Mouse (Mus musculus): ENCODE measurements around the gene Fzd7. TPM values are rescaled to one million over a fixed set of nuclear protein-coding genes. Genes with fewer than 3 reads are reported as not detected.
A peak's percentile ranks its signal among the peaks of the same experiment; 100 is the strongest.
"Not testable (repeated sequence)": the region's sequence is repeated elsewhere in the genome, so short reads cannot be mapped to it uniquely, and the experiment has no call there.

The Fzd7 gene
- total and polyA plus RNA-seq, 2 experiments = 4.5 to 11.7 TPM

DNA sequence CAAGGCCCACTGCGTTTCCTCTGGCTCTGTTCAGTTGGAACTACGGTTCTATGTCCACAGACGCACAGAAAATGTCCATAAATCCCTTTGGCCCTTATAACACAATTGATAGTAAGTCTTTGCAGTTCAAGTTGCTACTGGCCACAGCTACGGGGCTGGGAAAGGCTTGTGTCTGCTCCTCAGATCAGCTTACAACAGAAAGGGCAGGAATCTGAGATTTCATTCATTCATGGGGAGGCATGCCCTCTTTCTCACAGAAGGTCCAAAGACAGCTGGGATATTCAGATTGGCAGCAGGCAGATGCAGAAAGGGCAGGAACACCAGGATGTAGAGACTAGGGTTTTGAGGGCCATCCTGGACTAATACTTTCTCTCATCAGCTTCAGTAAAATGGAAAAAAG lies 43.9 kb upstream of the Fzd7 start:
- 46% methylated on average over 4 of the region's 4 CpGs for WGBS

DNA sequence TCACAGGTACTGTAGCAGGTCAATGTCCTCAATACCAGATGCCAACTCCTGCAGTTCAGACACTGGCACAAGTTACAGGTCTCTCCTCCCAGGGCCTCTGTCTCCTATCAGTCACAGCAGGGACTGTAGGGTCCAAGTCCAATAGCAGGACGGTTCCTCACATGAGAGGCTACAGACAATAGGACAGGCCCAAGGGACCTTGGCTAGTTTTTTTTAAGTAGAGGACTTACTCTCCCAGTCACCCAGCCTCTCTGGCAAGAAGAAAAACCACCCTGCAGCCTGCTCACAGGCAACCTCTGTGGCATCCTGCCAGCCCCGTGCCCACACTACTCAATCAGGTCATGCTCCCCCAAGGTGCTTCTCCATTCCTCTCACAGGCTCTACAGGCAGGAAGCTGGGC lies 43.0 kb upstream of the Fzd7 start:
- no peak for TF ChIP-seq CTCF (IDR thresholded peaks at IDR 0.05; ENCODE audit: low read depth, low read length)
- no peak for TF ChIP-seq POLR2A (IDR thresholded peaks at IDR 0.05; ENCODE audit: extremely low read depth, insufficient read depth, low read length)
- no peaks in the 10 kb centered on the region for H3K79me2 ChIP-seq (ENCODE audit: control insufficient read depth, insufficient read depth, low read length)
- H3K27ac ChIP-seq (replicated peaks; ENCODE audit: insufficient read depth, low read depth, low read length) = peak overlapping the region; percentile 78
- peak; percentile 97 for DNase-seq (ENCODE audit: extremely low read depth, low read depth, low spot score)
- WGBS = 32% methylated on average over 2 of the region's 2 CpGs
- no peaks in the 10 kb centered on the region for H3K36me3 ChIP-seq (ENCODE audit: control insufficient read depth, insufficient read depth, low read length)
- peaks cover 23% of the 10 kb centered on the region for H3K4me1 ChIP-seq (ENCODE audit: control insufficient read depth, insufficient read depth, low read length)
- H3K9ac ChIP-seq (ENCODE audit: low read depth, low read length) = no peak overlapping the region
- H3K27me3 ChIP-seq (ENCODE audit: control insufficient read depth, insufficient read depth, low read length) = no peaks in the 10 kb centered on the region
- H3K4me3 ChIP-seq (ENCODE audit: insufficient read depth, low read depth, low read length) = no peak overlapping the region

More for the DNA sequence above, 43.9 kb upstream of the Fzd7 start:
- Histone ChIP-seq H3K9ac (ENCODE audit: low read depth, low read length) (no peak overlapping the region), H3K27me3 (ENCODE audit: control insufficient read depth, insufficient read depth, low read length) (no peaks in the 10 kb centered on the region), H3K79me2 (ENCODE audit: control insufficient read depth, insufficient read depth, low read length) (no peaks in the 10 kb centered on the region), H3K36me3 (ENCODE audit: control insufficient read depth, insufficient read depth, low read length) (no peaks in the 10 kb centered on the region), H3K27ac (replicated peaks; ENCODE audit: insufficient read depth, low read depth, low read length) (no peak overlapping the region), H3K4me1 (ENCODE audit: control insufficient read depth, insufficient read depth, low read length) (peaks cover 23% of the 10 kb centered on the region), H3K4me3 (ENCODE audit: insufficient read depth, low read depth, low read length) (no peak overlapping the region)
- no peak for DNase-seq (ENCODE audit: extremely low read depth, low read depth, low spot score)
- TF ChIP-seq CTCF (IDR thresholded peaks at IDR 0.05; ENCODE audit: low read depth, low read length) (no peak), POLR2A (IDR thresholded peaks at IDR 0.05; ENCODE audit: extremely low read depth, insufficient read depth, low read length) (no peak)

- DNase-seq (ENCODE audit: extremely low read depth, low read depth, low spot score) = peak; percentile 73
- no peak for TF ChIP-seq POLR2A (IDR thresholded peaks at IDR 0.05; ENCODE audit: extremely low read depth, insufficient read depth, low read length)
- TF ChIP-seq CTCF (IDR thresholded peaks at IDR 0.05; ENCODE audit: low read depth, low read length) = no peak
- no peak overlapping the region for H3K9ac ChIP-seq (ENCODE audit: low read depth, low read length)
- no peaks in the 10 kb centered on the region for H3K79me2 ChIP-seq (ENCODE audit: control insufficient read depth, insufficient read depth, low read length)
- H3K27me3 ChIP-seq (ENCODE audit: control insufficient read depth, insufficient read depth, low read length) = no peaks in the 10 kb centered on the region
- H3K36me3 ChIP-seq (ENCODE audit: control insufficient read depth, insufficient read depth, low read length) = no peaks in the 10 kb centered on the region
- H3K27ac ChIP-seq (replicated peaks; ENCODE audit: insufficient read depth, low read depth, low read length) = peak overlapping the region; percentile 78
- WGBS = 91% methylated on average over 1 of the region's 1 CpGs
- H3K4me1 ChIP-seq (ENCODE audit: control insufficient read depth, insufficient read depth, low read length) = peaks cover 23% of the 10 kb centered on the region
- no peak overlapping the region for H3K4me3 ChIP-seq (ENCODE audit: insufficient read depth, low read depth, low read length)
Measured at GRCm38 (mm10) chr1:59439941-59440340, 42.3 kb upstream of the Fzd7 start.

GRCm38 (mm10) chr1:59442721-59443120 lies 39.5 kb upstream of the Fzd7 start:
- peaks cover 14% of the 10 kb centered on the region for H3K4me1 ChIP-seq (ENCODE audit: control insufficient read depth, insufficient read depth, low read length)
- not testable (repeated sequence) for H3K9ac ChIP-seq (ENCODE audit: low read depth, low read length); H3K4me3 ChIP-seq (ENCODE audit: insufficient read depth, low read depth, low read length); H3K36me3 ChIP-seq (ENCODE audit: control insufficient read depth, insufficient read depth, low read length); H3K79me2 ChIP-seq (ENCODE audit: control insufficient read depth, insufficient read depth, low read length); H3K27me3 ChIP-seq (ENCODE audit: control insufficient read depth, insufficient read depth, low read length); H3K27ac ChIP-seq (replicated peaks; ENCODE audit: insufficient read depth, low read depth, low read length); DNase-seq (ENCODE audit: extremely low read depth, low read depth, low spot score)
- 94% methylated on average over 14 of the region's 14 CpGs for WGBS

DNA sequence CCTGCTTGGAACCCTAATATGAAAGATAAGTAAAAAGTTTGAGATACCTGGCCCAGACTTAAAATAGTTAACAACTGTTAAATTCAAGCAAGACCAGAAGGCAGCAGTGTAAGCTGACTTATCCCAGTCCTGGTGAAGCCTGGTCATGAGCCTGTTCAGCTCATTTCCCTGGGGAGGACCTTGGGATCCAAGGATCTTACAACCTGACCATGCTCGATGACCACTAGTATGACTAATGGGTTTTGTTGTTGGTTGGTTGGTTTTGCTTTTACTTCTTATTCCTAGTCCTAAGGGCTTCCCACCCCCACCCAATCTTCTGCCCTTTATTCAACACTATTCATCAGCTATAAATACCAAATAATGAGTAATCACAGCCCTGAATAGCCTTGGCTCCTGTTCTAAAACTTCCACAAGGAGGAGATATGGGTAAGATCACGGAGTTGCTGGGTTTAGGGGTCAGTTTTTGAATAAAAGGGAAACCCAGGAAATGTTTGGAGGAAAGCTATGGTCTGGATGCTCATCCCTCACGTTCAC lies 38.0 kb upstream of the Fzd7 start:
- H3K9ac ChIP-seq (ENCODE audit: low read depth, low read length) = no peak overlapping the region
- H3K27ac ChIP-seq (replicated peaks; ENCODE audit: insufficient read depth, low read depth, low read length) = no peak overlapping the region
- peaks cover 6% of the 10 kb centered on the region for H3K4me1 ChIP-seq (ENCODE audit: control insufficient read depth, insufficient read depth, low read length)
- no peaks in the 10 kb centered on the region for H3K36me3 ChIP-seq (ENCODE audit: control insufficient read depth, insufficient read depth, low read length)
- no peak for DNase-seq (ENCODE audit: extremely low read depth, low read depth, low spot score)
- no peak overlapping the region for H3K4me3 ChIP-seq (ENCODE audit: insufficient read depth, low read depth, low read length)
- H3K79me2 ChIP-seq (ENCODE audit: control insufficient read depth, insufficient read depth, low read length) = no peaks in the 10 kb centered on the region
- H3K27me3 ChIP-seq (ENCODE audit: control insufficient read depth, insufficient read depth, low read length) = no peaks in the 10 kb centered on the region
- TF ChIP-seq CTCF (IDR thresholded peaks at IDR 0.05; ENCODE audit: low read depth, low read length) = no peak
- TF ChIP-seq POLR2A (IDR thresholded peaks at IDR 0.05; ENCODE audit: extremely low read depth, insufficient read depth, low read length) = no peak
- WGBS = 82% methylated on average over 3 of the region's 3 CpGs

- Histone ChIP-seq H3K27me3 (ENCODE audit: control insufficient read depth, insufficient read depth, low read length) (no peaks in the 10 kb centered on the region), H3K4me1 (ENCODE audit: control insufficient read depth, insufficient read depth, low read length) (no peaks in the 10 kb centered on the region), H3K4me3 (ENCODE audit: insufficient read depth, low read depth, low read length) (no peak overlapping the region), H3K9ac (ENCODE audit: low read depth, low read length) (no peak overlapping the region), H3K27ac (replicated peaks; ENCODE audit: insufficient read depth, low read depth, low read length) (no peak overlapping the region), H3K79me2 (ENCODE audit: control insufficient read depth, insufficient read depth, low read length) (no peaks in the 10 kb centered on the region), H3K36me3 (ENCODE audit: control insufficient read depth, insufficient read depth, low read length) (no peaks in the 10 kb centered on the region)
- no peak for DNase-seq (ENCODE audit: extremely low read depth, low read depth, low spot score)
- TF ChIP-seq CTCF (IDR thresholded peaks at IDR 0.05; ENCODE audit: low read depth, low read length) = no peak
- no peak for TF ChIP-seq POLR2A (IDR thresholded peaks at IDR 0.05; ENCODE audit: extremely low read depth, insufficient read depth, low read length)
- 85% methylated on average over 5 of the region's 5 CpGs for WGBS
Measured at GRCm38 (mm10) chr1:59445242-59445641, 37.0 kb upstream of the Fzd7 start.

All from liver, adult 2 months (tissue).